Mouse (Mus musculus) liver, postnatal 0 days (tissue): ENCODE data around the gene Phgdh. TPM values are rescaled to one million over a fixed set of nuclear protein-coding genes. Genes with fewer than 3 reads are reported as not detected.
"Not testable (repeated sequence)": the region's sequence is repeated elsewhere in the genome, so short reads cannot be mapped to it uniquely, and the experiment has no call there.

Experiments used
- ATAC-seq: fragments of 200-750 bp; cut with Nextera tagmentation; 2 replicates; pipeline ENCODE4 v1.8.0; 2017; ENCODE audit warnings: mild to moderate bottlenecking, moderate library complexity
- DNase-seq: peaks from one replicate; pipeline ENCODE4 v3.0.0-alpha.2; 2016
- H3K27ac ChIP-seq: fragments of 300-500 bp; sonication (generic); 2 replicates; pipeline ENCODE4 v1.5.1; 2014; ENCODE audit warnings: antibody characterized with exemption, moderate library complexity, mild to moderate bottlenecking, low read depth
- H3K27me3 ChIP-seq: fragments of 300-500 bp; sonication (generic); 2 replicates; pipeline ENCODE4 v1.6.1; 2014; ENCODE audit warnings: low read length, control low read depth, mixed read lengths; ENCODE audit not compliant: insufficient read depth
- H3K36me3 ChIP-seq: fragments of 300-500 bp; sonication (generic); replicated peaks from 2 replicates; pipeline ENCODE4 v1.6.1; 2014; ENCODE audit warnings: mild to moderate bottlenecking, control low read depth, low read length, moderate library complexity, mixed read lengths; ENCODE audit not compliant: insufficient read depth
- H3K4me1 ChIP-seq: fragments of 300-500 bp; sonication (generic); 2 replicates; pipeline ENCODE4 v1.6.1; 2014; ENCODE audit warnings: antibody characterized with exemption, mild to moderate bottlenecking, control low read depth; ENCODE audit not compliant: insufficient read depth
- H3K4me2 ChIP-seq: fragments of 300-500 bp; sonication (generic); 2 replicates; pipeline ENCODE4 v1.6.1; 2014; ENCODE audit warnings: low read depth, mild to moderate bottlenecking, low read length, moderate library complexity, mixed read lengths
- H3K4me3 ChIP-seq: fragments of 300-500 bp; sonication (generic); 2 replicates; pipeline ENCODE4 v1.5.1; 2014; ENCODE audit warnings: low read depth, low read length
- H3K9ac ChIP-seq: fragments of 300-500 bp; sonication (generic); replicated peaks from 2 replicates; pipeline ENCODE4 v1.6.1; 2014; ENCODE audit warnings: mild to moderate bottlenecking, moderate library complexity
- H3K9me3 ChIP-seq: fragments of 300-500 bp; sonication (generic); 2 replicates; pipeline ENCODE4 v1.6.1; 2016; ENCODE audit warnings: mild to moderate bottlenecking, control low read depth, low read length, mixed read lengths
- CTCF ChIP-seq: sonication (generic); IDR thresholded peaks from 2 replicates; pipeline ENCODE4 v1.5.1; 2016; ENCODE audit warnings: antibody characterized with exemption, low read depth
- EP300 ChIP-seq: IDR thresholded peaks from 2 replicates; pipeline ENCODE4 v1.6.1; 2016; ENCODE audit warnings: antibody characterized with exemption, low read depth, mild to moderate bottlenecking
- WGBS: fragments of 180-500 bp; shearing (Covaris S2); extraction: QIAGEN DNeasy Blood & Tissue Kit; methylation state at CpG from one replicate; pipeline ENCODE4 v1.1.7; 2014; ENCODE audit not compliant: insufficient replicate concordance; 5-methylcytosine and 5-hydroxymethylcytosine counted together
- polyA plus RNA-seq: library from polyadenylated mRNA; unstranded; fragments of >200 nt; fragmentation: Nextera tagmentation; extraction: Ambion mirVana; gene quantifications from 2 replicates; pipeline ENCODE4 v1.2.1, GENCODE M21; 2015

Gene Phgdh
- 25.6 and 32.7 TPM in 2 replicates for polyA plus RNA-seq

DNA sequence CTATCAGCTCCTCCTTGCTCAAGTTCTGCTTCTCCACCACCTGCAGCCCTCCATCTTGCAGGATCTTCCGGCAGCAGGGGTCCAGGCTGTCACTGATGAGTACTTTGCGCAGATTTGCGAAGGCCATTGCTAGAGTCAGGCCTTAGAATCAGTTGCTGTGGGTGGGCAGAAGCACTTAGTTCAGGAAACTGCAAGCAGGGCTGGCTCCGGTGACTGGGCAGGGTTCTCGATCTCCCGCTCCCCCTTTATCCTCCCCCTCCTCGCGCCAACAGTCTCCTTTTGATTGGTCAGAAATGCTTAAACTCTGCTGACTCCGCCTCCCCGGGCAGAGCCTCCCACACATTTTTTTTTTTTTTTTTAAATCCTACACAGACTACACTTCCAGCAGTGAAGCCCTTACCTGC lies at the start of gene Phgdh:
Phgdh (minus strand) TSS at position 285 of the 404 bp plus-strand sequence.
- DNase-seq (peak; percentile 65), ATAC-seq (peak; percentile 57)
- peaks cover 38% of the 10 kb centered on the region for H3K4me1 ChIP-seq
- H3K27ac ChIP-seq = 0 out of 2 replicates have a peak within 1 kb of the TSS, but pooled peaks have one; percentile 31
- H3K4me2 ChIP-seq = peak within 1 kb of the TSS; percentile 88
- H3K9me3 ChIP-seq, H3K36me3 ChIP-seq, H3K27me3 ChIP-seq: not testable (repeated sequence)
- H3K9ac ChIP-seq = peak within 1 kb of the TSS; percentile 62
- WGBS = 2% methylated on average over 8 of the region's 10 CpGs
- H3K4me3 ChIP-seq = peak within 1 kb of the TSS; percentile 61

DNA sequence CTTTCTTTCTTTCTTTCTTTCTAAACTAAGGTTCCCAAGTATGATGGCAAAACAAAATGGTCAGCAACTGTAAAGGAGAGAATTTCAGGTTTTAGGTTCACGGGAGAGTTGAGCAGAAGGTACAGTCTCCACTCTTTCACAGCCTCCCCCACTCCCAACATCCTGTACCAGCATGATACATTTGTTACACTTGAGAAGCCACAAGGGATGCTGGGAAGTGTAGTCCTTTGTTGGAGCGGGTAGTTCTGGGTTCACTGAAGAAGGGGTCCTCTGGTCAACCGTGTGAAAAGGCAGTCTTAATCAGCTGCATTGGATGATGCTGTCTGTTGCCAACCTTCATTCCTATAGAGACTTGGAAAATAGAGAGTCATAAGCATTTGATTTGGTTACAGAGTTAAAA lies 49.5 kb upstream of the Phgdh start:
- no peak overlapping the region for H3K27ac ChIP-seq
- TF ChIP-seq EP300 = no peak
- TF ChIP-seq CTCF = no peak
- H3K4me2 ChIP-seq = no peak overlapping the region
- H3K4me1 ChIP-seq = no peaks in the 10 kb centered on the region
- WGBS = 65% methylated on average over 3 of the region's 3 CpGs
- ATAC-seq = no peak
- no peak overlapping the region for H3K9ac ChIP-seq
- H3K36me3 ChIP-seq = no peaks in the 10 kb centered on the region
- no peak for DNase-seq
- no peaks in the 10 kb centered on the region for H3K9me3 ChIP-seq
- H3K4me3 ChIP-seq = no peak overlapping the region
- no peaks in the 10 kb centered on the region for H3K27me3 ChIP-seq

DNA sequence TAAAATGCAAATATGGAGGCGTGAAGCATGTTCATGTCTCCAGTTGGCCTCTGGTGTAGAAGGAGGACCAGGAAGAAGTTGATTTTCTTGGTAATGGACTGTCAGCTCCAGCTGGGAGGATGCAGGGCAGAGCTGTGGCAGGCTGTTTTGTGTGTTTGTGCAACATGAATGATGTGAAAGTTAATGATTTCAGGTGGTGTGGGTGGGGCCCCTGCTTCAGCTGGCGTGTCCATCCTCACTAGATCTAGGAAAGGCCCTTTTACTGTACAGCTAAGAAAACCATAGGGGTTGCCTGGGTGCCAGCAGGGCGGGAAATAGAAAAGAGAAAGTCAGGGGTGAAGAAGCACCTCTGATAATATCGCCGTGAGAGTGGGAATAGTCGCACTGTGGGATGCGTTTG lies 48.0 kb upstream of the Phgdh start:
- peaks cover 9% of the 10 kb centered on the region for H3K4me1 ChIP-seq
- DNase-seq (no peak), ATAC-seq (no peak)
- no peaks in the 10 kb centered on the region for H3K36me3 ChIP-seq
- TF ChIP-seq CTCF (no peak), EP300 (no peak)
- no peak overlapping the region for H3K27ac ChIP-seq
- no peak overlapping the region for H3K4me3 ChIP-seq
- 0 out of 2 replicates have a peak, but pooled peaks cover 3% of the 10 kb centered on the region for H3K27me3 ChIP-seq
- H3K9ac ChIP-seq = no peak overlapping the region
- H3K4me2 ChIP-seq = no peak overlapping the region
- WGBS = 70% methylated on average over 7 of the region's 7 CpGs
- H3K9me3 ChIP-seq = no peaks in the 10 kb centered on the region

DNA sequence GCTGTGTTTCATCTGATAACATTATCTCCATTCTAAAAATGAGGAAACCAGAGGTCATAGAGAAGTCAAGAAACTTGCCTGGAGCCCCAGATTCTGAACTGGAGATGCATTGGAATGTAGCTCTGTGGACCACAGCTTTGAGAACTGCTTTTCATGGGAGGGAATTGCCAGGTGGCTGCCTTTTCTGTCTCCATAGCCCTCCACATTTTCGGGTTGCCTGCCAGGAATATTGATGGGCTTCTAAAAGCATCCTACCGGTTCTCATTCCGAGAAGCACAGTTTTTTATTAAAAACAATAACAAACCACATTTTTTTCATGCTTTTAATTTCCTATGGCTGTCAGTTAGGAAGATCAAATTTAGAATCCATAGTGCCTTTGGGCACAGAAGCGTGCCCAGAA lies 47.3 kb upstream of the Phgdh start:
- Histone ChIP-seq H3K9ac (no peak overlapping the region), H3K9me3 (no peaks in the 10 kb centered on the region), H3K36me3 (no peaks in the 10 kb centered on the region), H3K27me3 (peaks cover 9% of the 10 kb centered on the region; the same call in 1 of the 2 replicates), H3K27ac (no peak overlapping the region), H3K4me1 (peaks cover 9% of the 10 kb centered on the region), H3K4me2 (no peak overlapping the region), H3K4me3 (no peak overlapping the region)
- DNase-seq (no peak), ATAC-seq (no peak)
- TF ChIP-seq CTCF (no peak), EP300 (no peak)
- 62% methylated on average over 4 of the region's 4 CpGs for whole genome bisulfite sequencing

DNA sequence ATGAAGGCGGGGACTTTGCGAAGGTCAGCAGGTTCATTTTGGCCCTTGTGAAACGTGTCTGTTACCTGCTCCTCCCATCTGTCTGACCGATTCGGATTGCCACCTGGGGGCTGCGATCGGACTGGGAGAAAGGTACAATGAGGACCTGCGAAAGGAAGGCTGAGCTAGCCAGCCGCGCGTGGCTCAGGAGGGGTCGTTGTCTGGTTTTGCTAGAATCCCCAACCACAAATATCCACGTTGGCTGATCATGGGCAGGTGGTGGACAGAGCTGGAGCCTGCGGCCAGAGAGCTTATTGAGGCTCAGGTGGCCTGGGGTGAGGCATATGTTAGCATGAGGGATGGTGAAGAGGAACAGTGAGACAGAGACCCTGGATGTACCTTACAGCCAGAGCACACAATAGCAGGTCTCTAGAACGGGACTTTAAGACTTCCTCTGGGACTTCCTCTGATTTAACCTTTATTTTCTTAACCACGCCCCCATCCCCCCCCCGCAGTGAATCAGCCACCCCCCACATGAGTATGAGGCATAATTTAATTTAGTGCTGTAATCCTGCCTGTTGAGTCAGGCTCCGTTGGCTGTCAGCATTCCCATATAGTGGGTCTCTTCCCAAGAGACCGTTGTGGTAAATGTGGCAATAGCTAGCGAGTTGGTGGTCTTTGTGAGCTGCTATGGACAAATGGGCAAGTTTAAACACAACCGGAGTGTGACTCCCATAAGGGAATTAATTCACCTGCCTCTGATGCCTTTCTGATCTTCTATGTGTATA lies 43.4 kb upstream of the Phgdh start:
- DNase-seq = peak; percentile 15
- H3K27me3 ChIP-seq = peaks cover 10% of the 10 kb centered on the region; the same call in 1 of the 2 replicates
- H3K4me3 ChIP-seq = peak overlapping the region; percentile 56
- TF ChIP-seq CTCF = no peak
- TF ChIP-seq EP300 = no peak
- peak overlapping the region; percentile 76 for H3K4me2 ChIP-seq
- H3K36me3 ChIP-seq = no peaks in the 10 kb centered on the region
- H3K4me1 ChIP-seq = peaks cover 9% of the 10 kb centered on the region
- H3K9ac ChIP-seq = peak overlapping the region; percentile 63; the same call in 1 of the 2 replicates
- no peak overlapping the region for H3K27ac ChIP-seq
- 10% methylated on average over 21 of the region's 21 CpGs for WGBS
- H3K9me3 ChIP-seq = no peaks in the 10 kb centered on the region
- ATAC-seq = 0 out of 2 replicates have a peak, but pooled peaks have one; percentile 9

DNA sequence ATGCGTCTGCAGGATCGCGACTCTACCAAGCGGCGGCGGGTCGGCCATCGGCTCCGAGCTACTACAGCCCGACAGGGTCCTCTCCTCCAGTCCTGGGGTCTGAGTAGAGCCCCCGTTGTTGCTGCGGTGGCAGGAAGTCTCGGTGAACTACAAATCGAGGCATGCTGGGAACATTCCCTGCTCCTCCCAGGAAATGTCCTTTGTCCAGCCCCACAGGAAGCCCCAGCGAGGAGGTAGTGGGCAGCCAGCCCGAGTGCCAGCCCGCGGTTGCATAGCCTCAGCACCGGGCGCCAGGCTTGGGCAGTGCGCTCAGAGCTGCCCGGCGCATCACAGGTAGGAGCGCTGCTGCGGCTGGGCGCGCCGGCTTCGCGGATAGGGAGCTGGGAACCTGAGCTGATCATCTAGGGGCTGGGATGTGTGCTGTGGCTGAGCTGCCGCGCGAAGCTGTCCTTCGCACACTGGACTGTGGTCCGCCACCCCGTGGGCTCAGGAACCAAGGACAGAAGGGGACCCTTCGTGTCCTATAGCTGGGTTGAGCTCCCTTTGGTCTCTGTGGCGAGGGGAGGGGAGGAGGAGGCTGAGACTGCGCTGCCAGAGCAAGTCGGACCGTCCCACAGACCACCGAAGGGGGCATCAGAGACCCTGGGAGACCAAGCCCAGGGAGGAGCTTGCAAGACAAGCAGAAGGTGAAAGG lies 42.6 kb upstream of the Phgdh start, which contains the start of gene Zfp697:
Zfp697 (plus strand) TSS at position 216 of the 694 bp plus-strand sequence.
- Histone ChIP-seq H3K36me3 (no peaks in the 10 kb centered on the region), H3K27ac (no peak within 1 kb of the TSS), H3K4me2 (peak within 1 kb of the TSS; percentile 76), H3K4me3 (peak within 1 kb of the TSS; percentile 56), H3K9ac (peak within 1 kb of the TSS; percentile 63), H3K27me3 (peaks cover 10% of the 10 kb centered on the region; the same call in 1 of the 2 replicates), H3K9me3 (no peaks in the 10 kb centered on the region), H3K4me1 (peaks cover 9% of the 10 kb centered on the region)
- TF ChIP-seq CTCF = 0 out of 2 replicates have a peak, but pooled peaks have one; percentile 5
- no peak for TF ChIP-seq EP300
- DNase-seq (peak; percentile 68), ATAC-seq (peak; percentile 90)
- under 1% methylated on average over 41 of the region's 42 CpGs for WGBS
